Mouse (Mus musculus): ENCODE data around the gene Pkn3.

DNA sequence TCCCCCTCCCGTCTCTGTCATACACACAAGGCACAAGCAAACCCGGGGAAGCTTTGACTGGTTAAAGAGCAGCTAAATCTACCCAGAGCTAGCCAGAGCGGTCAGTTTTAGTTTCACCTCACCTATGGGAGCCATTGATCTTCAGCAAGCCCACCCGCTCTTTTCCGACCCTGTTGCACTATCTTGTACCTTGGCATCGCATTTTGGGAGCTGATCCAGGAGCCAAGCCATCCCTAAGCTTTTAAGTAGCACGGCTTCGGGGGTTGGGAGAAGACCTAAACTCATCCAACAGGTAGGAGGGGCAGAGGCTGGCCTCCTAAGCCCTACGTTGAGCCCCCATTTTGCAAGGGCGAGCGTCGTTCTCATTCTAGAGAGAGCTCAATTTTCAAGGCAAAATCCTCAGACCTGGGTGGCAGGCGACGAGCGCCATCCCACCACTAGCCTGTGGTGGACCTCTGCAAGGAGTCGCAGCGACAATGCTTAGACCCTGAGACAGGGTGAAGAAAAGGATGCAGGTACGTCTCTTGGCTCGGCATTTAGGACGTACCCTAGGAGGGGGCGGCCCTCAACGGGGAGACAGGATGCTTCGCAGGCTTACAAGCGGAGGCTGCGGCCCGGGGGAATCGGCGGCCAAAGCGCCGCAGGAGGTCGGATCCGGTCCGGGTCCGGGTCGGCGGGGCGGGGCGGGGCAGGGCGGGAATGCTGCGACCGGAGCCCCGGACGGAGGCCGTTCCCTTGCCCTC, 46.4 kb downstream of the Pkn3 start:
- no peak for TF ChIP-seq GATA1 (IDR thresholded peaks at IDR 0.05; ENCODE audit: low read length)
- no peak for TF ChIP-seq TAL1 (IDR thresholded peaks at IDR 0.05; ENCODE audit: low read length)
